Mouse (Mus musculus): ENCODE results near the gene Zc2hc1c.
"Not testable (repeated sequence)": the region's sequence is repeated elsewhere in the genome, so short reads cannot be mapped to it uniquely, and the experiment has no call there.

Gene Zc2hc1c

DNA sequence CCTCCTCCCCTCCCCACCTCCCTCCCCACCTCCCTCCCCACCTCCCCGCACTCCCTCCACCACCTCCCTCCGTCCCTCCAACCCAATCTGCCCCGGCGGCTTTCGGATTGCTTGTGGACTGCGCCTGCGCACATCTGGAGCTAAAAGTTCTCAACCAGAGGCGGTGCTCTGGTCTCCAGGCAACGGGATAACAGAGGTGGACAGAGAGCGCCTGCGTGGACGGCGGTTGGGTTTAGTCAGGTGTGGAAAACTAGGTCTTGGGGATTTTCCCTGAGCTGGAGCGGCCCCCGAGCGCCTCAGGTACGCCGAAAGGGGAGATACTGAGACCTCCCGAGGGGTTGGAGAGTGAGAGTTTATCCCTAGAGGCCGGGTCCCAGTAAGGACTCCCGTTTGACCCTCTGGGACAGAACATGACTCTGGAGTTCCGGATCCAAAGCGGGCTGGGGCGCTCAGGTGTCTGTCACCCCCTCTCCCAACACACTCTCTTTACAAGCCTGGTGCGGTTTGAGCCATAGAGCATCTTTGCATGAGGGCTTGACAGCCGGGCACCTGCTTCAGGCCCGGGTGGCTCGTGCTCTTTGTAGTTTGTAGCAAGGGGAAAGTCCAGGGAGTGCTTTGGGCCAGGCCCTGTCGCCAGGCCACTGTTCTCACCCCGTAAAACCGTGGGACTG lies at the start of gene Zc2hc1c:
Gene Zc2hc1c (plus strand): TSS at position 106 of the 671 bp plus-strand sequence.
- peak; percentile 88 for DNase-seq (ENCODE audit: low spot score)

- no peak for DNase-seq (ENCODE audit: low spot score)
Measured at GRCm38 (mm10) chr12:85252083-85252482, 36.3 kb upstream of the Zc2hc1c start.

GRCm38 (mm10) chr12:85256074-85256751 lies 32.2 kb upstream of the Zc2hc1c start:
- DNase-seq (ENCODE audit: low spot score), result no peak

DNA sequence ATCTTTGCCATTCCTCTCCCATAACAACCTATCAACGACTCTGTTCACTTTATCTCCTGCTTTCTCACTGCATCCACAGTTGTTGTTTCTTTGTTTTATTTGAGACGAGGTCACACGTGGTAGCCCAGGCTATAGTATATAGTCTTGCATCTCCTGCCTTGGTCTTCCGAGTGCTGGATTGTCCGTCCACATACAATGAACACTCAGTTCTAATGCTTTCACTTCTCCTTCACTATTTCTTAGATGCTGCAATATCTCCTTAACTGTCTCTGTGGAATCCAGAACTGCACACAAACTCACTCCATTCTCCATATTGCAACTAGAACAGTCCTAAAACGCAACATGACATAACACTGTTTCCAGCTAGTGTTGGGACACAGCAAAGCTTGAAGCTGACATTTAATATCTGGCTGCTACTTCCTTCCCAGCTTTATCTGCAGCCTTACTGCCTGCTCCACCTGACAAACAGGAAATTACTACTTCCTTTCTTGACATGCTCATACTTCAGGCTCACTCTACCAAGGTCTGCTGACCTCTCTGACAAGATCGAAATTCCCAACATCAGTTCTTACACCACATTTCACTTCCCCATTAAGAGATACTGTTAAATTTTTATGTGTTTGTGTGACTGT lies 31.3 kb upstream of the Zc2hc1c start:
- no peak for DNase-seq (ENCODE audit: low spot score)

DNA sequence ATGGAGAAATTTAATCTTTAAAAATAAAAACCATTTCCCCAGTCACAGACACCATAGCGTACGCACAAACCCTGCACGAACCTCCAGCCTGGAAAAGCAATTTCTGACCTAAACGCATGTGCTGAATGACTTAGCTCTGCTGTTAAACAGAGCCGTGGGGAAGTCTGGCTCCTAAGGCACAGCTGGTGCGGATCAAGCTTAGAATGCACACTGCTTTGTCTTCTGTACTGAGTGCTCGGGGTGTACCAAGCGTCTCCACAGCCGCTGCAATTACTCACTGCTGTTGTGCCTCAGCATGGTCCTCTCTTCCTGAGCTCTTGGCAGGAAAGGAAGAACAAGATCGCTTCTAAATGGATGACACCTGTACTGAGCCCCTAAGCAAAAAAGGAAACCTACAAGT lies 25.9 kb upstream of the Zc2hc1c start:
- DNase-seq (ENCODE audit: low spot score), result no peak

- no peak for DNase-seq (ENCODE audit: low spot score)
Measured at GRCm38 (mm10) chr12:85263190-85263589, 25.2 kb upstream of the Zc2hc1c start.

- DNase-seq (ENCODE audit: low spot score), result no peak
Measured at GRCm38 (mm10) chr12:85264531-85264930, 23.9 kb upstream of the Zc2hc1c start.

DNA sequence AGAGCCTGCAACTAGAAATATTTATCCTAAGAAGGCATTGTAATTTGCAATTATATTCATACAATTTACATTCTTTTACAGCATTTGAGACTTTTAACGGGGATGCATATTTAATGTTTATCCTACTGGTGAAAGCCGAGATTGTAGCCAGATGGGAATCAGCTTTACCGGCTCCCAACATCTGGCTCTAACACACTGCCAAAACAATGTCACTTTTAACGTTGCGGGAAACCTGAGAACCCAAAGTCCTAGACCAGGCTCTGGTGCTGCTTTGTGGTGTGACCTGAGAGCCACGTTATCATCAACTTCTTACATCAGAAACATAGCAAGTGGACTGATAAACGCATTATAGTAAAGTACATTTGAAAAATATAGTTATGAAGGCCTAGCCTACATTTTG lies 23.5 kb upstream of the Zc2hc1c start:
- DNase-seq (ENCODE audit: low spot score), result no peak

GRCm38 (mm10) chr12:85266248-85266647 lies 22.1 kb upstream of the Zc2hc1c start:
- DNase-seq (ENCODE audit: low spot score), result no peak

DNA sequence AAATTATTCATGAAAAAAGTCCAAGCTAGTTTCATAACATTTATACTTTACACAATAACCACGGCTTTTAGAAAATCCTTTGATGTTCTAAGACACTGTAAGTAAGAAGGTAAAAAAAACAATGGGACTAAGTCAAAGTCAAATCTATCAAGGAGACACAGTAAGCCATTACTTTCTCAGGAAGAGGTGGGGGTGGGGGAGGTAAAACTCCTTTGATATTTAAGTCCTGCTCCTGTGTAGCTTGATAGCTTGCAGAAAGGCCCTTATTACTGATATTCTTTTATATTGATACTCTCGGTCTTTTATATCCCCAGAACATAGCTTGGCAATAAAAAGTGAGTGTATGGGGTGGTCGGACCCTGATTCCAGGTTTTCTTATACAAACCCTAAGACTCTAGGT lies 18.6 kb upstream of the Zc2hc1c start:
- no peak for DNase-seq (ENCODE audit: low spot score)

DNA sequence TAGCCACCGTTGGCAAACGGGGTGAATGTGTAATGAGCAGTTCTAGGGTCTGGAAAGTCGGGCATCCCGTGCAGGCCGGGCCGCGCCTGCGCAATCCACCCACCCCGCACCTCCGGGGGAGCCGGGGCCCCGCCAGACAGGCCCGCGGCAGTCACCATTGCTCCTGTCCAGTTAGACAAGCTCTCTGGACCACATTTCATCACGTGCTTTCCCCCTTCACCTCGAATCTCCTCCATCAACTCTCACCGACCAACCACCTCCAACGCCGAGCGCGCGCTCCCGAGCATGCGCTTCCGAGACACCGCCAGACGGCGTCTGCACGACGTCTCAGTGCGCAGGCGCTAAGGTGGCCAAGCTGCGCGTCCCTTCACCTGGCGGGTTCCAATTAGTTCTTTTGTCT lies 18.1 kb upstream of the Zc2hc1c start, which contains the start of gene Mlh3:
Gene Mlh3 (minus strand): TSS at position 281 of the 400 bp plus-strand sequence.
- peak; percentile 84 for DNase-seq (ENCODE audit: low spot score)

GRCm38 (mm10) chr12:85271132-85271842 lies 17.1 kb upstream of the Zc2hc1c start:
- no peak for DNase-seq (ENCODE audit: low spot score)

DNA sequence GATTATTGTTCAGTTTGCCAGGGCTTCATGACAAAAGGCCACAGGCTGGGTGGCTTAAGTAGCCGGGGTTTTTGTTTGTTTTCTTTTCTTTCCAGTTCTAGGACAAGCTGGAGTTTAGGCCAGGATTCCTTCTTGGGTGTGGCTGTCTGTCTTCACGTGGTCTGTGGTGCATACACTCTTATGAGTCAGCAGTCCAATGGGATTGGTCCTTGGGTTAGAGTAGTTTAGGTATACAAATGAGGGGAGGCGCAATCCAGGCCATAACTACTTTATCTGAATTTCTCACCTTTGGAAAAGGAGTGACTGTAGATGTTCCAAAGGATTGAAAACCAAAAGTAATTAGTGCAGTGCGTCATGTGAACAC lies 16.6 kb upstream of the Zc2hc1c start:
- DNase-seq (ENCODE audit: low spot score), result no peak

DNA sequence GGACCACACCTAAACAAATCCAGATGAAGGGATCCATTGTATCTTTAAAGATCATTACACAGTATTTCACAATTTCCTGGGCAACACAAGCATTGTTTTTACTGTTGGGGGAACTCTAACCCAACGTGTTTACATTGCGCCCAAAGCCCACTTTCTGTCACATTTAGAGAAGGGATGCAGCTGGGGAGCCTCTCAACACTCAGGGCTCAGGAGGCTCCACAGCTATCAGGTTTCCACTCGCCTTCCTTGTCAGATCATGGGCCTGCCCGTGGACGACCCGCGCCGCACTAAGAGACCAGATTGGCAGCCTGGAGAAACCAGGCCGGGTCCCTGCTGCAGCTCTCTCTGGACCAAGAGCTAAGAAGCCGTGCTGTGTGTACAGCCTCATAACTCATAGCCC lies 14.9 kb upstream of the Zc2hc1c start:
- no peak for DNase-seq (ENCODE audit: low spot score)

GRCm38 (mm10) chr12:85276273-85276672 lies 12.1 kb upstream of the Zc2hc1c start:
- DNase-seq (ENCODE audit: low spot score), result no peak

DNA sequence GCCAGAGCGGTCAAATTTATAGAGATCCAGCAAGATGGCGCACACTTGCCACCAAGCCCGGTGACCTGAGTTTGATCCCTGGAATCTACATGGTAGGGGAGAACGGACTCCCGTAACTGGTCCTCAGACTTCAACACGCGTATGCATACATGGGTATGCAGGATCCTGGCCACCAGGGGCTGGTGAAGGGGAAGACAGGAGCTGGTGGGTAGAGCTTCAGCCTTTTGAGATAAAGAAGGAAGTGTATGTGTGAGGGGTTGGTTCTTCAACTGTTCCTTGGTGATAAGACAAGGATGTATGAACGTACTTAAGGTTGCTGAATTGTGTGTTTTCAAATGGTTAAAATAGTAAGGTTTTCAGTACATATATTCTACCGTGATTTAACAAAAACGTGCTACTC lies 9.5 kb upstream of the Zc2hc1c start:
- DNase-seq (ENCODE audit: low spot score), result no peak

GRCm38 (mm10) chr12:85279396-85280080 lies 8.9 kb upstream of the Zc2hc1c start:
- no peak for DNase-seq (ENCODE audit: low spot score)

- DNase-seq (ENCODE audit: low spot score), result peak; percentile 97
Measured at GRCm38 (mm10) chr12:85280105-85280844, 8.1 kb upstream of the Zc2hc1c start.

DNA sequence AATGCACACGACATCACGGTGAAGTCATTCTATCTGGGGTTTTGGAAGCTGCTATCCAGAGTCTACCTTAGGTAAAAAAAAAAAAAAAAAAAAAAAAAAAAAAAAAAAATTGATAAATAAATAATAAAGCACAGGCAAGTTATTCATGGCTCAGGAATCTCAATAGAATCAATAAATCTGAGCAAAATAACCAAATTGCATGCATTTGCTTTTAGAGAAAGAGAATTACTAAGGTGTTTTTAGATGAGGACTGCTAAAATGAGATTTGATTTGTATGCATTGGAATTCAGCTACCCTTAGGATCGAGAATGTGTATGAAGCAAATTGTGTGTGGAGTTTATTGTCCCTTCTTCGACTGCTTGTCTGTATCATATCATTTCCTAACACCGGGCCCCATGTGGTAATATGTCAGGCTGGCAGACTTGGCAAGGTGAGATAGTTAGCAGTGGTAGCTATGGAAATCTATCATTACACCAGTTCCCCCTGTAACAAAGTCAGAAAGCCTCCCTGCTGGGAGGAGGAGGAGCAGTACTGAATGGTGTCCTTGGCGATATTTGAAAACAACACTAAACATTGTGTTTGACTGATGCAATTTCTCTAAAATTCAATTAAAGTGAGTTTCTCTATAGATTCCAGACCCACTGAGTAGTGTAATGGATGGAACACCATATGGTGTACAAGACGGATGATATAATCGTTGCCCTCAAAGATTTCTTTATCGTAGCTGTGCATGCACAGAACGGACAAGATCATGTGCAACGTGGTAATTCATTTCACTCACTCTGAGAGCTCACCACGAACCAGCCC lies 7.3 kb upstream of the Zc2hc1c start:
- no peak for DNase-seq (ENCODE audit: low spot score)

- not testable (repeated sequence) for DNase-seq (ENCODE audit: low spot score)
Measured at GRCm38 (mm10) chr12:85281756-85282155, 6.6 kb upstream of the Zc2hc1c start.
